Mouse (Mus musculus) MEL (cell line): Measurements from ENCODE around the gene Gm6803. TPM values are rescaled to one million over a fixed set of nuclear protein-coding genes. Genes with fewer than 3 reads are reported as not detected.
"Not testable (repeated sequence)": the region's sequence is repeated elsewhere in the genome, so short reads cannot be mapped to it uniquely, and the experiment has no call there.

Experiments
- DNase-seq: peaks from one replicate; pipeline ENCODE4 v3.0.0; 2011; ENCODE audit warnings: low read depth, low spot score
- H3K27ac ChIP-seq: 2 replicates; pipeline ENCODE4 v1.5.1; 2012; ENCODE audit warnings: low read depth, mild to moderate bottlenecking, control low read depth, low read length, moderate library complexity; ENCODE audit not compliant: control insufficient read depth
- H3K27me3 ChIP-seq, 2 experiments: fragments of 150-350 bp in 1 of 2; sonication (generic) in 1 of 2; 2 replicates each; pipeline ENCODE4 v1.6.1; 2012; ENCODE audit warnings: low read length in 2 of 2, mild to moderate bottlenecking in 2 of 2, improper control_type of control experiment in 1 of 2, moderate library complexity in 1 of 2; ENCODE audit not compliant: insufficient read depth in 2 of 2, control insufficient read depth in 1 of 2
- H3K36me3 ChIP-seq, 2 experiments: 2 replicates each; pipeline ENCODE4 v1.6.1; 2012 to 2014; ENCODE audit warnings: low read length in 2 of 2, improper control_type of control experiment in 1 of 2, inconsistent platforms in 1 of 2, mild to moderate bottlenecking in 1 of 2; ENCODE audit not compliant: insufficient read depth in 2 of 2, control insufficient read depth in 1 of 2
- H3K4me1 ChIP-seq, 2 experiments: fragments of 150-350 bp in 1 of 2; sonication (generic) in 1 of 2; 2 replicates each; pipeline ENCODE4 v1.6.1; 2012; ENCODE audit warnings: low read length in 2 of 2, improper control_type of control experiment in 1 of 2, mild to moderate bottlenecking in 1 of 2; ENCODE audit not compliant: insufficient read depth in 2 of 2, control insufficient read depth in 1 of 2
- H3K4me3 ChIP-seq, 2 experiments: fragments of 150-350 bp in 1 of 2; sonication (generic) in 1 of 2; 2 replicates each; pipeline ENCODE4 v1.5.1; 2012; ENCODE audit warnings: low read depth in 2 of 2, low read length in 2 of 2, mild to moderate bottlenecking in 2 of 2, moderate library complexity in 2 of 2, control low read depth in 1 of 2, improper control_type of control experiment in 1 of 2; ENCODE audit not compliant: control insufficient read depth in 1 of 2, insufficient read depth in 1 of 2
- H3K79me2 ChIP-seq: 2 replicates; pipeline ENCODE4 v1.6.1; 2012; ENCODE audit warnings: mild to moderate bottlenecking, low read length, moderate library complexity; ENCODE audit not compliant: control insufficient read depth, poor library complexity, insufficient read depth
- H3K9ac ChIP-seq: 2 replicates; pipeline ENCODE4 v1.6.1; 2012; ENCODE audit warnings: low read depth, mild to moderate bottlenecking, control low read depth, low read length, moderate library complexity; ENCODE audit not compliant: control insufficient read depth, poor library complexity, severe bottlenecking
- H3K9me3 ChIP-seq: fragments of 150-350 bp; sonication (generic); replicated peaks from 2 replicates; pipeline ENCODE4 v1.6.1; 2012; ENCODE audit warnings: mild to moderate bottlenecking, low read length, improper control_type of control experiment, moderate library complexity; ENCODE audit not compliant: insufficient read depth
- EP300 ChIP-seq, 2 experiments: IDR thresholded peaks; 2 replicates each; pipeline ENCODE4 v1.6.1; 2011; ENCODE audit warnings: improper control_type of control experiment in 2 of 2, low read length in 2 of 2, low read depth in 1 of 2, mild to moderate bottlenecking in 1 of 2
- ETS1 ChIP-seq: IDR thresholded peaks from 2 replicates; pipeline ENCODE4 v1.6.1; 2012; ENCODE audit warnings: low read depth, mild to moderate bottlenecking, inconsistent platforms, low read length, improper control_type of control experiment, moderate library complexity
- GATA1 ChIP-seq: IDR thresholded peaks from 2 replicates; pipeline ENCODE4 v1.6.1; 2011; ENCODE audit warnings: low read depth, low read length, improper control_type of control experiment
- MAX ChIP-seq: IDR thresholded peaks from 2 replicates; pipeline ENCODE4 v1.6.1; 2011; ENCODE audit warnings: low read length, improper control_type of control experiment
- MXI1 ChIP-seq: IDR thresholded peaks from 2 replicates; pipeline ENCODE4 v1.6.1; 2011; ENCODE audit warnings: mild to moderate bottlenecking, low read depth, low read length, improper control_type of control experiment
- MYB ChIP-seq: IDR thresholded peaks from 2 replicates; pipeline ENCODE4 v1.6.1; 2011; ENCODE audit warnings: mild to moderate bottlenecking, low read depth, low read length, improper control_type of control experiment
- MYC ChIP-seq: IDR thresholded peaks from 2 replicates; pipeline ENCODE4 v1.6.1; 2011; ENCODE audit warnings: low read depth, mild to moderate bottlenecking, low read length, improper control_type of control experiment, moderate library complexity
- SIN3A ChIP-seq: IDR thresholded peaks from 2 replicates; pipeline ENCODE4 v1.6.1; 2012; ENCODE audit warnings: low read length, improper control_type of control experiment, inconsistent platforms
- TAL1 ChIP-seq: IDR thresholded peaks from 2 replicates; pipeline ENCODE4 v1.6.1; 2012; ENCODE audit warnings: mild to moderate bottlenecking, inconsistent platforms, low read length, moderate library complexity, mixed read lengths
- TCF12 ChIP-seq: IDR thresholded peaks from 2 replicates; pipeline ENCODE4 v1.6.1; 2014; ENCODE audit warnings: low read depth, mild to moderate bottlenecking, inconsistent platforms, low read length, improper control_type of control experiment, moderate library complexity
- USF1 ChIP-seq: IDR thresholded peaks from 2 replicates; pipeline ENCODE4 v1.6.1; 2014; ENCODE audit warnings: low read depth, mild to moderate bottlenecking, inconsistent platforms, low read length, improper control_type of control experiment, moderate library complexity
- USF2 ChIP-seq, 2 experiments: IDR thresholded peaks; 2 replicates each; pipeline ENCODE4 v1.6.1; 2011 to 2012; ENCODE audit warnings: improper control_type of control experiment in 2 of 2, low read length in 2 of 2, borderline replicate concordance in 1 of 2, inconsistent platforms in 1 of 2, low read depth in 1 of 2, mild to moderate bottlenecking in 1 of 2; ENCODE audit not compliant: insufficient read depth in 1 of 2
- ZNF384 ChIP-seq: IDR thresholded peaks from 2 replicates; pipeline ENCODE4 v1.6.1; 2012; ENCODE audit warnings: low read depth, mild to moderate bottlenecking, inconsistent platforms, low read length, improper control_type of control experiment
- polyA plus RNA-seq, 2 experiments: library from polyadenylated mRNA; stranded (reverse) in 1 of 2; unstranded in 1 of 2; fragments of >175 nt in 1 of 2; fragments of >200 nt in 1 of 2; gene quantifications; 2 replicates each; pipeline versions ENCODE4 v1.2.1 to v1.2.4; 2012; ENCODE audit warnings: low replicate concordance in 2 of 2, low read depth in 1 of 2; ENCODE audit not compliant: insufficient read length in 2 of 2, insufficient read depth in 1 of 2, missing spikeins in 1 of 2
- total RNA-seq: library from RNA; depleted of rRNA; stranded (reverse); fragments of 300-350 nt; gene quantifications from 2 replicates; pipeline ENCODE4 v1.2.3, GENCODE M21; 2012

Gene Gm6803
- total and polyA plus RNA-seq, 3 experiments = 0.19 TPM; not detected in 2

GRCm38 (mm10) chr12:88032250-88032649, 13.7 kb upstream of the Gm6803 start:
- not testable (repeated sequence) for H3K27ac ChIP-seq, H3K9ac ChIP-seq, H3K27me3 ChIP-seq, H3K4me1 ChIP-seq, H3K4me3 ChIP-seq, H3K9me3 ChIP-seq, H3K36me3 ChIP-seq, H3K79me2 ChIP-seq
- peak; percentile 62 for DNase-seq
- TF ChIP-seq ZNF384 = peak; percentile 73
- TF ChIP-seq ETS1 = 0 out of 2 replicates have a peak, but pooled peaks have one; percentile 49
- peak; percentile 58 for TF ChIP-seq TAL1
- TF ChIP-seq MYB = 0 out of 2 replicates have a peak, but pooled peaks have one; percentile 15
- peak; percentile 85 for TF ChIP-seq USF1
- 0 out of 4 replicates have a peak, but pooled peaks of 1 of the 2 experiments have one; percentile 32 for TF ChIP-seq USF2 (IDR thresholded peaks at IDR 0.05; ENCODE audit: borderline replicate concordance in 1 of 2, insufficient read depth in 1 of 2, low read depth in 1 of 2, low read length in 2 of 2)
- TF ChIP-seq MYC = 0 out of 2 replicates have a peak, but pooled peaks have one; percentile 56
- TF ChIP-seq MXI1 = peak; percentile 58; the same call in 1 of the 2 replicates
- peak; percentile 67 to 79 for TF ChIP-seq EP300 (IDR thresholded peaks at IDR 0.05; ENCODE audit: low read depth in 1 of 2, low read length in 2 of 2)
- TF ChIP-seq TCF12 = peak; percentile 73
- TF ChIP-seq MAX = peak; percentile 76; the same call in 1 of the 2 replicates
- TF ChIP-seq GATA1 = peak; percentile 43; the same call in 1 of the 2 replicates
- peak; percentile 23; the same call in 1 of the 2 replicates for TF ChIP-seq SIN3A

GRCm38 (mm10) chr12:88026704-88027103, 8.1 kb upstream of the Gm6803 start, which contains the start of gene Gm2056:
Gene Gm2056 (plus strand): TSS chr12:88027004.
- DNase-seq, H3K27me3 ChIP-seq, H3K27ac ChIP-seq: not testable (repeated sequence)

GRCm38 (mm10) chr12:88011548-88011947, 7.0 kb downstream of the Gm6803 start, which contains the start of gene Gm2075:
Gene Gm2075 (plus strand): TSS chr12:88011848.
- H3K9me3 ChIP-seq, H3K27me3 ChIP-seq, H3K4me3 ChIP-seq, H3K36me3 ChIP-seq, H3K4me1 ChIP-seq, H3K79me2 ChIP-seq, DNase-seq, H3K9ac ChIP-seq, H3K27ac ChIP-seq: not testable (repeated sequence)

More at GRCm38 (mm10) chr12:88026704-88027103, 8.1 kb upstream of the Gm6803 start, which contains the start of gene Gm2056:
- H3K4me3 ChIP-seq, H3K9me3 ChIP-seq, H3K79me2 ChIP-seq, H3K9ac ChIP-seq, H3K4me1 ChIP-seq, H3K36me3 ChIP-seq: not testable (repeated sequence)

- not testable (repeated sequence) for H3K27me3 ChIP-seq, H3K36me3 ChIP-seq, H3K4me3 ChIP-seq, H3K9ac ChIP-seq, DNase-seq, H3K9me3 ChIP-seq, H3K79me2 ChIP-seq, H3K4me1 ChIP-seq, H3K27ac ChIP-seq
These were observed 14.5 kb downstream of the Gm6803 start for GRCm38 (mm10) chr12:88004118-88004517.
